Mouse (Mus musculus) midbrain, embryonic 12.5 days (tissue): ENCODE results near the gene Mitf. TPM values are rescaled to one million over a fixed set of nuclear protein-coding genes. Genes with fewer than 3 reads are reported as not detected.

Experiments used
- ATAC-seq: fragments of 200-750 bp; cut with Nextera tagmentation; 2 replicates; pipeline ENCODE4 v1.8.0; 2017; ENCODE audit warnings: low read depth, moderate TSS enrichment, moderate library complexity; ENCODE audit not compliant: low FRiP score
- H3K27ac ChIP-seq: fragments of 300-500 bp; sonication (generic); replicated peaks from 2 replicates; pipeline ENCODE4 v1.5.1; 2016; ENCODE audit warnings: mild to moderate bottlenecking
- H3K27me3 ChIP-seq: fragments of 300-500 bp; sonication (generic); 2 replicates; pipeline ENCODE4 v1.6.1; 2016; ENCODE audit warnings: mild to moderate bottlenecking
- H3K36me3 ChIP-seq: fragments of 300-500 bp; sonication (generic); 2 replicates; pipeline ENCODE4 v1.6.1; 2016
- H3K4me1 ChIP-seq: fragments of 300-500 bp; sonication (generic); 2 replicates; pipeline ENCODE4 v1.6.1; 2016
- H3K4me2 ChIP-seq: fragments of 300-500 bp; sonication (generic); replicated peaks from 2 replicates; pipeline ENCODE4 v1.6.1; 2016; ENCODE audit warnings: mild to moderate bottlenecking, moderate library complexity
- H3K4me3 ChIP-seq: fragments of 300-500 bp; sonication (generic); 2 replicates; pipeline ENCODE4 v1.5.1; 2016; ENCODE audit warnings: mild to moderate bottlenecking
- H3K9ac ChIP-seq: fragments of 300-500 bp; sonication (generic); replicated peaks from 2 replicates; pipeline ENCODE4 v1.6.1; 2016; ENCODE audit warnings: mild to moderate bottlenecking, moderate library complexity
- H3K9me3 ChIP-seq: fragments of 300-500 bp; sonication (generic); 2 replicates; pipeline ENCODE4 v1.6.1; 2016; ENCODE audit warnings: mild to moderate bottlenecking
- WGBS: fragments of 180-500 bp; shearing (Covaris S2); methylation state at CpG from one replicate; pipeline ENCODE4 v1.1.7; 2016; 5-methylcytosine and 5-hydroxymethylcytosine counted together
- polyA plus RNA-seq: library from polyadenylated mRNA; unstranded; fragments of >200 nt; fragmentation: Nextera tagmentation; extraction: Ambion mirVana; gene quantifications from 2 replicates; pipeline ENCODE4 v1.2.1, GENCODE M21; 2016

Mitf gene
- polyA plus RNA-seq, 1 experiment from 2014 or later: 0.88 TPM

- Histone ChIP-seq H3K9me3 (no peaks in the 10 kb centered on the region), H3K27ac (no peak overlapping the region), H3K4me2 (no peak overlapping the region), H3K9ac (no peak overlapping the region), H3K36me3 (no peaks in the 10 kb centered on the region), H3K4me1 (peaks cover 5% of the 10 kb centered on the region; the same call in 1 of the 2 replicates), H3K4me3 (no peak overlapping the region), H3K27me3 (no peaks in the 10 kb centered on the region)
- ATAC-seq: no peak
- 83% methylated on average over 5 of the region's 5 CpGs for WGBS
Observed at GRCm38 (mm10) chr6:98015819-98016218, 209.0 kb downstream of the Mitf start.

DNA sequence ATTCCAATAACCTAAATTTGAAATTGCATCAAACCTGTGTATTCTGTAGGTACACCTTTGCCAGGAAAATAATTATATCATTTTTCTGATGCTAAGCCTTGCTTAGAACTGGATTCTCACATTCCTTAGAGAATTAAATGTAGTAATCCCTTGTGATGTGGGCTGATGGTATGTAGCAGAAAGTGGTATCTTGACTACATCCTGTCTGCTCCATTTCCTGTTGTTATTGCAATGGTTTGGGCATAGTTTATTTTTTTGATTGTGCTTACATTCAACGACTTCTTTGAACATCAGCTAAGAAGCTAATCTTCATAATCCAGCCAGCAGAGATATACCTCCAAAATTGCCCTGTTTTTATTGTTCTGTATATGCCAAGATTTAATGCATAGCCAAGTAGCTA lies 217.0 kb downstream of the Mitf start:
- 66% methylated on average over 1 of the region's 1 CpGs for WGBS

GRCm38 (mm10) chr6:98038513-98038912 lies 231.7 kb downstream of the Mitf start:
- peak; percentile 66; the same call in 1 of the 2 replicates for ATAC-seq
- Histone ChIP-seq H3K9ac (no peak overlapping the region), H3K36me3 (no peaks in the 10 kb centered on the region), H3K9me3 (no peaks in the 10 kb centered on the region), H3K4me3 (no peak overlapping the region), H3K27ac (no peak overlapping the region), H3K4me2 (no peak overlapping the region), H3K27me3 (peaks cover 48% of the 10 kb centered on the region), H3K4me1 (no peaks in the 10 kb centered on the region)
- WGBS: 50% methylated on average over 3 of the region's 3 CpGs

More for the DNA sequence above, 217.0 kb downstream of the Mitf start:
- no peak for ATAC-seq
- Histone ChIP-seq H3K4me2 (no peak overlapping the region), H3K9ac (no peak overlapping the region), H3K9me3 (no peaks in the 10 kb centered on the region), H3K36me3 (no peaks in the 10 kb centered on the region), H3K27me3 (peaks cover 2% of the 10 kb centered on the region), H3K4me1 (0 out of 2 replicates have a peak, but pooled peaks cover 2% of the 10 kb centered on the region), H3K4me3 (no peak overlapping the region), H3K27ac (no peak overlapping the region)

DNA sequence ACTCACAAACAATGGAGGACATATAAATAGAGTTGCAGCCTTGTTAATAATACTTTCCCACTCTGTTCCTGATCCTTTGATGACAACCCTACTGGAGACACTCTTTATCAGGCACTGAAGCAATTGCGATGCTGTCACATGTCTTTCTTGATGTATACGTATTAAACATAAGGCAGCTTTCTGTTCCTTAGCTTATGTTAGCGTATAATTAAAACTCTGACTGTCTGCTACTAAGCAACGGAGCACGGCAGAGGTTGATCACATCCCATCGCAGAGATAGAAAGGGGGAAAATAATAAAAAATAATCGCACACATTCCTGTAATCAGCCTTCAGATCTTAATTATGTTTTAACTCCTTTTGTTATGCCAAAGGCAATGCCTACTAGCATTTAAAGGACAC lies 234.9 kb downstream of the Mitf start:
- peaks cover 3% of the 10 kb centered on the region; the same call in 1 of the 2 replicates for H3K4me1 ChIP-seq
- no peak overlapping the region for H3K4me3 ChIP-seq
- ATAC-seq: no peak
- no peak overlapping the region for H3K9ac ChIP-seq
- no peak overlapping the region for H3K27ac ChIP-seq
- WGBS: 74% methylated on average over 7 of the region's 7 CpGs
- H3K36me3 ChIP-seq: no peaks in the 10 kb centered on the region
- H3K9me3 ChIP-seq: no peaks in the 10 kb centered on the region
- H3K4me2 ChIP-seq: no peak overlapping the region
- H3K27me3 ChIP-seq: peaks cover 55% of the 10 kb centered on the region

GRCm38 (mm10) chr6:98046295-98047108 lies 239.7 kb downstream of the Mitf start:
- ATAC-seq: no peak
- Histone ChIP-seq H3K27me3 (peaks cover 47% of the 10 kb centered on the region), H3K4me1 (peaks cover 28% of the 10 kb centered on the region), H3K4me3 (no peak overlapping the region), H3K4me2 (no peak overlapping the region), H3K36me3 (no peaks in the 10 kb centered on the region), H3K9ac (no peak overlapping the region), H3K27ac (no peak overlapping the region; the same call in 1 of the 2 replicates), H3K9me3 (no peaks in the 10 kb centered on the region)
- 60% methylated on average over 11 of the region's 11 CpGs for WGBS

DNA sequence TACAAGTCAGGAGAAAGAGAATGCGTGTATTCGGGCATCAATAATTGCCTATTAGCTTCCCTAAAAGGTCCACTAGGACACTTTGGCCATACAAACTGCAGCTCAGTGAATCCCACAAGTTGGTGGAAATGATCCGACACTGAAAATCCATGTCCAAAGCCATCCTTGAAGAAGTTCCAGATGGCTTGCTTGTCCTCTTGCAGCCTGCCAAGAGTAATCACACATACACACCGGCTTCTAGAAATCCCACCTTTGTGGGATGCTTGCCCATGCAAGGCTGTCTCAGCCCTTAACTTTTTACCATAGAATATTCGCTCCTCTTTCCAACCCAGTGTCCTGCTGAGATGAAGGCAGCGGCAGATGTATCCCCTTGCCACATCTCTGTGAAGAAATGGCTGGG lies 240.9 kb downstream of the Mitf start:
- Histone ChIP-seq H3K4me1 (peaks cover 28% of the 10 kb centered on the region), H3K27ac (peak overlapping the region; percentile 74; the same call in 1 of the 2 replicates), H3K36me3 (no peaks in the 10 kb centered on the region), H3K4me3 (no peak overlapping the region), H3K4me2 (no peak overlapping the region), H3K9ac (no peak overlapping the region), H3K27me3 (peaks cover 36% of the 10 kb centered on the region), H3K9me3 (no peaks in the 10 kb centered on the region)
- ATAC-seq: no peak
- 61% methylated on average over 6 of the region's 6 CpGs for WGBS

DNA sequence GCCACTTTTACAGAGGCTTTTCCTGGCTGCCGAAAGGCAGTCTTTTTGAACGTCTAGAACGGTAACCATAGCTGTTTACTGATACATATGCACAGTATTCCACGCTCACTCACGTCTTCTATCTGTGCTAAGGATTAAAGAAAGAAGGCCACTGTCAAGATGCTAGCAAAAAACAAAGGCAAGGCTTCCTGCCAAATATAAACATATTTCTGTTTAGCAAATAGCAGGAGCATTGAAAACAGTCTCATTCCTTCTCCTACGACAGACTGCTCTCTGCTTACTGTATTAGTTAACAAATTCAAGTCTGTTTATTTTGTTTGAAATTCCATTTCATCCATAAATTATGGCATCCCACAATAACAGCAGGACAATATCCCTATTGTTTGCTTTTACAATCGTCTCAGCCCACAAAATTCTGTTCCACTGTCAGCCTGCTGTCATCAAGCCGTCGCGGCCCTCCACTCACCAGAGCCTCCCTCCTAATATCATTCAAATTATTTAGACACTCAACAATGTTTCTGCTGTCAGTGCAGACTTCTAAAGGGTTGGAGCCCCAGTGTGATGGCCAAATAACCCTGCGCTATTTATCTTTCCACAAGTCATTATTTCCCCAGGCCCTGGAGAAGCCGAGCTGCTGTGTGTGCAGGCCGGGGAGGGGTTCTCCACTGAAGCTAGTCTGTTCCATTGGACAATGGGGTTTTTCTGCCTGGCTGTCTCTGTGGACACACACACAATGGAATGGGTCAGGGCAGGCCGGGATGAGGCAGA lies 242.0 kb downstream of the Mitf start:
- no peak overlapping the region for H3K4me3 ChIP-seq
- H3K9ac ChIP-seq: no peak overlapping the region
- peak; percentile 93 for ATAC-seq
- 16% methylated on average over 14 of the region's 14 CpGs for WGBS
- peaks cover 28% of the 10 kb centered on the region for H3K4me1 ChIP-seq
- H3K27ac ChIP-seq: peak overlapping the region; percentile 74
- peaks cover 25% of the 10 kb centered on the region for H3K27me3 ChIP-seq
- no peak overlapping the region for H3K4me2 ChIP-seq
- no peaks in the 10 kb centered on the region for H3K9me3 ChIP-seq
- no peaks in the 10 kb centered on the region for H3K36me3 ChIP-seq

DNA sequence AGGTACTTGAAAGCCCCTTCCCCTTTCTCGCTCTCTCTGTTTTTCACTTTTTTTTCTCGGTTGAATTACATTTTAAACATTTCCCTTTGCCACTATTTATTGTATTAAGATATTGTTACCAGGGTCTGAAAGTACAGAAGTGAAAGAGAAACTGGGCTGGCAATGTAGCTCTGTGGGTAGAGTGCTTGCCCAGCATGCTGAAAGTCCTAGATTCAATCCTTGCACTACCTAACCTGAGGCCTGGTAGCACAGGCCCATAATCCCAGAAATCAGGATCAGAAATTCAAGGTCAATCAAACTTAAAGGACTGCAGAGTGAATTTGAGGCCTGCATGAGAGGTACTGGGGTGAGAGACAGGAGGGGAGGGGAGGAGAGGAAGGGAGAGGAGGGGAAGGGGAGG lies 242.7 kb downstream of the Mitf start:
- H3K36me3 ChIP-seq: no peaks in the 10 kb centered on the region
- H3K27me3 ChIP-seq: peaks cover 21% of the 10 kb centered on the region
- H3K4me1 ChIP-seq: peaks cover 28% of the 10 kb centered on the region
- no peak overlapping the region for H3K4me2 ChIP-seq
- no peaks in the 10 kb centered on the region for H3K9me3 ChIP-seq
- H3K9ac ChIP-seq: no peak overlapping the region
- peak; percentile 21; the same call in 1 of the 2 replicates for ATAC-seq
- no peak overlapping the region for H3K4me3 ChIP-seq
- WGBS: 31% methylated on average over 2 of the region's 2 CpGs
- peak overlapping the region; percentile 74 for H3K27ac ChIP-seq

DNA sequence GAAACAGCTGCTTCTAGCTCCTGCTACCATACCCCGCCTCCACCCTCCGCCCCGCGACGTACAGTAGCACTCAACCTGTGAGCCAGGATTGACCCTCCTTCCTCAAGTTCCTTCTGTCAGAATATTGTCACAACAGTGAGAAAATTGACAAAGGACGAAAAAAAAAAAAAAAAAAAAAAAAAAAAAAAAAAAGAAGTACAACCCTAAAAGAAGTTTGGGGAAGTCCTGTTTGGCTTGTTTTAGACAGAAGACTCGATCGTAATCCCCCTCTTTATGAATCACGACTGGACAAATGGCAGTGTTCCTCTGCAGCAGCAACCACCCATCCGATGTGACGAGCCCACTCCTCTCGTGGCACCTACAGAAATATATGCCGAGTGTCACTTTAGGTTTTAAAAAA lies 255.0 kb downstream of the Mitf start:
- peaks cover 7% of the 10 kb centered on the region; the same call in 1 of the 2 replicates for H3K4me1 ChIP-seq
- 91% methylated on average over 13 of the region's 13 CpGs for WGBS
- no peaks in the 10 kb centered on the region for H3K36me3 ChIP-seq
- no peaks in the 10 kb centered on the region for H3K9me3 ChIP-seq
- H3K27me3 ChIP-seq: 0 out of 2 replicates have a peak, but pooled peaks cover 5% of the 10 kb centered on the region
- H3K4me2 ChIP-seq: no peak overlapping the region
- no peak overlapping the region for H3K9ac ChIP-seq
- no peak overlapping the region for H3K4me3 ChIP-seq
- no peak overlapping the region for H3K27ac ChIP-seq
- ATAC-seq: no peak

DNA sequence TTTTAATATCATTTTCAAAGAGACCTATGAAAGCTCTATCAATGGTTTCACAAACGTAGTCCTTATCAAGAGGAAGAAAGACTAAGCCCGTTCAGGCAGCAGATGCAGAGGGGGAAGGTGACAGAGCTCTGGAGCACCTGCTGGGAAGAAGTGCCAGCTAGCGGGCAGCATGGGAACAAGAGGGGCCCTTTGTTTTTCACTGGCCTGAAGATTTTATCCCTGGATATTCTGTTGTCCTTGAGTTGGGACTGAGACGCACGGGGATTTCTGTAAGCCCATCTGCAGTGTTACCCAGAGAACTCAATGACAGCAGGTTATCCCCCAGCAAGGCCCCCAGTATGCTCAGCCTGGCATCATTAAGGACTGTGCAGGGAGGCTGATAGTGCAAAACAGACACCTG lies 258.1 kb downstream of the Mitf start:
- 11% methylated on average over 5 of the region's 5 CpGs for WGBS
- Histone ChIP-seq H3K36me3 (no peaks in the 10 kb centered on the region), H3K27me3 (0 out of 2 replicates have a peak, but pooled peaks cover 5% of the 10 kb centered on the region), H3K4me1 (peaks cover 7% of the 10 kb centered on the region; the same call in 1 of the 2 replicates), H3K27ac (no peak overlapping the region), H3K4me2 (no peak overlapping the region), H3K9me3 (no peaks in the 10 kb centered on the region), H3K9ac (no peak overlapping the region), H3K4me3 (no peak overlapping the region)
- no peak for ATAC-seq

DNA sequence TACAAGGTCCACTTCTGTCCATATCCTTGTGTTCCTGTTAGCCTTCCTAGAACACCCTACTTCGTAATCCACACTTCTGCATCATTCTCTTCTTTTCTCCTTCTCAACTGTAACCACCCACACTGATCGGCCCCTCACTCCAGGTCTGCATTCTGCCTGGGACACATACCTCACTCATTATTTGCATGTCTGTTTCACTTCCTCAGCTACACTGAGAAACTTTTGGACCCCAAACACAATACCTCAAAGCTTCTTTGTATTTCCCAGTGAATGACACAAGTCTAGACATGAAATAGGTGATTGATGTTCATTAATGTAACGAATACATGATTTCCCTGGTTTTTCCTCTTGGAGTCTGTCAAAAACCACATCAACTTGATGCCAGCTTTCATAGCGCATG lies 259.6 kb downstream of the Mitf start:
- 91% methylated on average over 4 of the region's 4 CpGs for WGBS

More for the DNA sequence above, 259.6 kb downstream of the Mitf start:
- ATAC-seq: no peak
- Histone ChIP-seq H3K27ac (no peak overlapping the region), H3K9ac (no peak overlapping the region), H3K36me3 (no peaks in the 10 kb centered on the region), H3K4me2 (no peak overlapping the region), H3K9me3 (no peaks in the 10 kb centered on the region), H3K27me3 (0 out of 2 replicates have a peak, but pooled peaks cover 5% of the 10 kb centered on the region), H3K4me1 (peaks cover 7% of the 10 kb centered on the region; the same call in 1 of the 2 replicates), H3K4me3 (no peak overlapping the region)
